Mouse (Mus musculus) small intestine, adult 2 months (tissue): ENCODE measurements around the gene Gm29609.

ENCODE experiments used
- CTCF ChIP-seq: fragments of 200-500 bp; IDR thresholded peaks from 2 replicates; pipeline ENCODE4 v1.5.1; 2012; ENCODE audit warnings: low read depth, mild to moderate bottlenecking, control low read depth, inconsistent platforms, low read length, moderate library complexity, mixed read lengths; ENCODE audit not compliant: insufficient replicate concordance, insufficient read length; ENCODE audit errors: extremely low read depth
- POLR2A ChIP-seq: fragments of 200-500 bp; IDR thresholded peaks from 2 replicates; pipeline ENCODE4 v1.6.1; 2012; ENCODE audit warnings: low read depth, mild to moderate bottlenecking, control low read depth, inconsistent platforms, low read length, moderate library complexity

DNA sequence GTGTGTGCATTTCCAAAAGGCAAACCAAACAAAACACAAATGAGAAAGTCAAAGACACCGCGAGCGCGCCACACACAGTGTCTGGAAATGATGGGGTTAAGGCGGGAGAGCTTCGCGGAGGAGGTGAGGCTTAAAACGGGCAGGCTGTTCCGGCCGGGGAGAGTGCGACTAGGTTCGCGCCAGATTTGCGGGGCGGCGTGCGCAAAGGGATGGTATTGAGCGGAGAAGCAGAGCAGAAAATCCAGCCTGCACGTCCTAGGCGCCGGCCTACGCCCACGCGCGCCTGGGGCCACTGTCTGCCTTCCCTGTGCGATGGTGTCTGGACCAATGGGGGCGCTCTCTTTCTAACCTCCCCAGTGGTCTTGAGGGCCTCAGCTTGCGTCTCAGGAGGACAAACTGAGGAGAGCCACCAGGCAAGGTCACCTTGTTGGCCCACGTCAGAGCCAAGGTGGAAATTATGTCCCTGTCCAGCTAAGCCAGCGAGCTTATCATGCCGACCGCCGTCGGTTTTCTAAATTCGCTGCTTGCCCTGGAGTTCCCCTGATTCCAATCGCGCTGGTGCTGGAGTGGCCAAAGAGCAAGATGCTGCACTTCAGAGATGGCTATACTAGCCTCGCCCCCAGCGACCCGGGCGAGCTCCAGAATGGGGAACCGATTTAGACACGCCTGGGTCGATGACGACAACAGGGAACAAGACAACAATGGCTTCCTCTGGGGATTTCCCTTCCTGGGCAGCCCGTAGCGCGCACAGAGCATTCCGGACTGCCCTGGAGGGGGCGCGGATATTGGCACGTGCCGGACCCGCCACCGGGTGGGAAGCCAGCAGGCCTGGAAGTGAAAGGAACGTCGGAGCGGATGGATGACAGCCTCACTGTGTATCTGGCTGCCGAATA lies 84.7 kb downstream of the Gm29609 start:
- no peak for TF ChIP-seq CTCF
- no peak for TF ChIP-seq POLR2A
